Mouse (Mus musculus) liver, embryonic 15.5 days (tissue): ENCODE results near the gene Col24a1. TPM values are rescaled to one million over a fixed set of nuclear protein-coding genes. Genes with fewer than 3 reads are reported as not detected.

Experiments used
- ATAC-seq: fragments of 200-750 bp; cut with Nextera tagmentation; 2 replicates; pipeline ENCODE4 v1.8.0; 2017; ENCODE audit warnings: moderate number of reproducible peaks, mild to moderate bottlenecking, moderate library complexity; ENCODE audit not compliant: insufficient read depth
- H3K27ac ChIP-seq: fragments of 300-500 bp; sonication (generic); replicated peaks from 2 replicates; pipeline ENCODE4 v1.5.1; 2015; ENCODE audit warnings: mild to moderate bottlenecking, inconsistent platforms
- H3K27me3 ChIP-seq: fragments of 300-500 bp; sonication (generic); 2 replicates; pipeline ENCODE4 v1.6.1; 2015; ENCODE audit warnings: mild to moderate bottlenecking, inconsistent platforms
- H3K36me3 ChIP-seq: fragments of 300-500 bp; sonication (generic); replicated peaks from 2 replicates; pipeline ENCODE4 v1.6.1; 2015; ENCODE audit warnings: moderate library complexity, mild to moderate bottlenecking, inconsistent platforms
- H3K4me1 ChIP-seq: fragments of 300-500 bp; sonication (generic); replicated peaks from 2 replicates; pipeline ENCODE4 v1.6.1; 2015; ENCODE audit warnings: inconsistent platforms
- H3K4me2 ChIP-seq: fragments of 300-500 bp; sonication (generic); 2 replicates; pipeline ENCODE4 v1.6.1; 2015; ENCODE audit warnings: moderate library complexity, mild to moderate bottlenecking, inconsistent platforms
- H3K4me3 ChIP-seq: fragments of 300-500 bp; sonication (generic); replicated peaks from 2 replicates; pipeline ENCODE4 v1.5.1; 2015; ENCODE audit warnings: mild to moderate bottlenecking, inconsistent platforms
- H3K9ac ChIP-seq: fragments of 300-500 bp; sonication (generic); 2 replicates; pipeline ENCODE4 v1.6.1; 2015; ENCODE audit warnings: moderate library complexity, mild to moderate bottlenecking, inconsistent platforms
- H3K9me3 ChIP-seq: fragments of 300-500 bp; sonication (generic); replicated peaks from 2 replicates; pipeline ENCODE4 v1.6.1; 2016; ENCODE audit warnings: inconsistent platforms
- whole genome bisulfite sequencing: fragments of 180-500 bp; shearing (Covaris S2); methylation state at CpG from one replicate; pipeline ENCODE4 v1.1.7; 2015; ENCODE audit warnings: mixed read lengths; ENCODE audit not compliant: insufficient replicate concordance; 5-methylcytosine and 5-hydroxymethylcytosine counted together
- polyA plus RNA-seq: library from polyadenylated mRNA; unstranded; fragments of >200 nt; fragmentation: Nextera tagmentation; extraction: Ambion mirVana; gene quantifications from 2 replicates; pipeline ENCODE4 v1.2.1, GENCODE M21; 2015

Gene Col24a1
- polyA plus RNA-seq, 1 experiment from 2014 or later: 0.21 TPM

DNA sequence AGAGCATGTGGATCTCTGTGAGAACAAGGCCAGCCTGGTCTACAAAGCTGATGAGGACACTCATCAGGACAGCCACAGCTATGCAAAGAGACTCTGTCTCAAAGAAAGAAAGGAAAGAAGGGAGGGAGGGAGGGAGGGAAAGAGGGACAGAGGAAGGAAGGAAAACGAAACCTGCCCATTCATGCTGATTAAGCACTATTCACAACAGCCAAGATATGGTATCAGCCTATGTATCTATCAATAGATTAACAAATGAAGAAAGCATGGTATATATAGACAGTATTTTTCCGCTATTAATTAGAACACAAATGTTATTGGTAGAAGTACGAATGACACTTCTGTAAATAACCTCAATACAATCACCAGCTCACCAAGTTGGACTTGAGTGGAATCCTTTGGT is 282.2 kb downstream of the Col24a1 start:
- Histone ChIP-seq H3K27ac (no peak overlapping the region), H3K4me3 (no peak overlapping the region), H3K9me3 (no peaks in the 10 kb centered on the region), H3K9ac (no peak overlapping the region), H3K27me3 (no peaks in the 10 kb centered on the region), H3K4me2 (no peak overlapping the region), H3K36me3 (peaks cover 15% of the 10 kb centered on the region), H3K4me1 (peaks cover 27% of the 10 kb centered on the region)
- ATAC-seq: no peak
- WGBS: 51% methylated on average over 3 of the region's 3 CpGs

DNA sequence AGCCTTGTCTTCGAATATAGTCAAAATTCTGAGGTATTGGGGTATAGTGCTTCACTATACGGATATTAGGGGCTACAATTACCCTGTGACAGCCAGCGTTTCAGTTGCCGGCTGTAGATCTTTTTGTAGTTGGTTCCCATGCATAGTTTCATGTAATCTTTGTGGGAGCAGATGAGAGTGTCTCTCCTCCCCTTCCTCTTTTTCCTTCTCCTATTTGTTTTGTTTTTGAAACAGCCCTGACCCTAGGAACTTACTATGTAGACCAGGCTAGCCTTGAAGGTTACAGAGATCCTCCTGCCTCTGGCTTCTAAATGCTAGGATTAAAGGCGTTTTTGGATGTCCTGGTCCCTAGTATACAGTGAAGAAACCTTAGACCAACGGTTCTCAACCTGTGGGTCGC is 283.1 kb downstream of the Col24a1 start:
- 61% methylated on average over 7 of the region's 7 CpGs for WGBS

DNA sequence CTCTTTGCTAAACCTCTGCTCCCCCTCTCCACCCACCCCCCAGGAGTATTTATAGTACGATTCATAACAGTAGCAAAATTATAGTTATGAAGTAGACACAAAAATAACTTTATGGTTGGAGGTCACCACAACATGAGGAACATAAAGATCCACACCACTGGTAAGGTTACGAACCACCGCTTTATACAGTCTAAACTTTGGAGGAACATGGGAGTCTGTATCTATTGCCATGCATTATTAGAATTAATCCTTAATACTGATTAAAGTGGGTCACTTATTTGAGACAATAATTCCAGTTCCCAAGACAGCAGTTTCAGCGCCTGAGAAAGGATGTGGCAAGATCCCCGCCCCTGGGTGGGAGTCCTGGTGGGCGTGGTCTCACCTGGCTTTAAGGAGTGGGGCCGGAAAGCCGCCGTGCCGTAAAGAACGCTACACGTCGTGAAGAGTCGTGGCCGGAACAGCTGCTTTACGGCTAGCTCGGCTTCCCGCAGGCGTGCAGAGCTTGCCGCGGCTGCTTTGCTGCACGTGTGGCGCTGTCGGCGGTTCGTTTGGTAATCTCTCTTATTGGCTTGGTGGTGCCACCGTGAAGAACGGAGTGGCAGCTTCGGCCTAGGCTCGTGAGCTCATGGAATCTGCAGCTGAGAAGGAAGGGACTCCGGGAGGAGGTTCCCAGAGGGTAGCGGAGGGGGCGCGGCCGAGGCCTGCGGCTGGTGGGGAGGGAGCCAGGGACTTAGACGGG is 283.6 kb downstream of the Col24a1 start, which contains the start of gene Znhit6:
Znhit6 (plus strand) TSS at position 463 of the 739 bp plus-strand sequence.
- H3K4me1 ChIP-seq: peaks cover 27% of the 10 kb centered on the region
- peak within 1 kb of the TSS; percentile 64 for H3K9ac ChIP-seq
- H3K4me2 ChIP-seq: peak within 1 kb of the TSS; percentile 85
- 5% methylated on average over 37 of the region's 37 CpGs for WGBS
- H3K9me3 ChIP-seq: no peaks in the 10 kb centered on the region
- no peaks in the 10 kb centered on the region for H3K27me3 ChIP-seq
- peak within 1 kb of the TSS; percentile 70 for H3K4me3 ChIP-seq
- peak within 1 kb of the TSS; percentile 24; the same call in 1 of the 2 replicates for H3K27ac ChIP-seq
- H3K36me3 ChIP-seq: peaks cover 15% of the 10 kb centered on the region
- ATAC-seq: peak; percentile 86

More for the DNA sequence above, 283.1 kb downstream of the Col24a1 start:
- Histone ChIP-seq H3K9ac (no peak overlapping the region), H3K4me1 (peaks cover 27% of the 10 kb centered on the region), H3K36me3 (peaks cover 15% of the 10 kb centered on the region), H3K4me3 (no peak overlapping the region), H3K4me2 (peak overlapping the region; percentile 85; the same call in 1 of the 2 replicates), H3K9me3 (no peaks in the 10 kb centered on the region), H3K27me3 (no peaks in the 10 kb centered on the region), H3K27ac (no peak overlapping the region)
- no peak for ATAC-seq

DNA sequence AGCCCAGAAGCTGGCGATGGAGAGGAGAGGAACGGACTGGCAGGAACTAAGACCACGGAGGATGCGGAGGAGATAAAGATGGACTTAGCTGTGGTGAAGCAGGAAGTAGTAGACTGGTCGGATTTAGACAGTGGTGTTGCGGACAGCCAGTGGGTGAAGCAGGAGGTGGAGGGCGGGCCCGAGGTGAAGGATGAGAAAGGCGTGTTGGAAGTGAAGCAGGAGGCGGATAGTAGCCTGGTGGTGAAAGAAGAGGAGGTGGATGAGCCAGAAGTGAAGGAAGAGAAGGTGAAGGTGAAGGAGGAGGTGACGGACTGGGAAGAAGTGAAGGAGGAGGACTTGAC is 284.2 kb downstream of the Col24a1 start:
- peak overlapping the region; percentile 64 for H3K9ac ChIP-seq
- no peaks in the 10 kb centered on the region for H3K9me3 ChIP-seq
- H3K27ac ChIP-seq: 0 out of 2 replicates have a peak overlapping the region, but pooled peaks have one; percentile 24
- H3K4me1 ChIP-seq: peaks cover 27% of the 10 kb centered on the region
- peak; percentile 75 for ATAC-seq
- WGBS: under 1% methylated on average over 11 of the region's 11 CpGs
- peak overlapping the region; percentile 85 for H3K4me2 ChIP-seq
- peaks cover 15% of the 10 kb centered on the region for H3K36me3 ChIP-seq
- peak overlapping the region; percentile 70 for H3K4me3 ChIP-seq
- no peaks in the 10 kb centered on the region for H3K27me3 ChIP-seq

DNA sequence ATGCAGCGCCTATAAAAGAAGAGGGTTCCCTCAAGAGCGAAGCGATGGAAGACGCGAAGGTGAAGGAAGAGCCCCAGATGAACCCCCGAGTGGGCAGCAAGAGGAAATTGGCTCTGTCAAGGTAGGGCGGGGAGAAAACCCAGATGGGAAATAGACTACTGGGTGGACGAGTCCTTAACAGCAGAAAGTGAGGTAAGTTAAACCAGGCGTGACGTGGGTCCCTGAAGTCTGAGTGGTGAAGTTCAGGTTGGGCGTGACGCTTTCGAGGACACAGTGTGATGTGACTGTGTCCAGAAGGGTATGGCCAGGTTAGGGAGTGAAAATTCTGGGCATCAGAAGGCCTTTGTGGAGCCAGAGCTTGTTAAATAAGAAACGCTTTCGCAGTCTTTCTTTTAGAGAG is 284.6 kb downstream of the Col24a1 start:
- H3K4me3 ChIP-seq: peak overlapping the region; percentile 70
- peaks cover 27% of the 10 kb centered on the region for H3K4me1 ChIP-seq
- no peak for ATAC-seq
- H3K36me3 ChIP-seq: peaks cover 15% of the 10 kb centered on the region
- peak overlapping the region; percentile 64 for H3K9ac ChIP-seq
- H3K4me2 ChIP-seq: peak overlapping the region; percentile 85
- 25% methylated on average over 15 of the region's 15 CpGs for WGBS
- H3K9me3 ChIP-seq: no peaks in the 10 kb centered on the region
- H3K27ac ChIP-seq: no peak overlapping the region
- no peaks in the 10 kb centered on the region for H3K27me3 ChIP-seq

DNA sequence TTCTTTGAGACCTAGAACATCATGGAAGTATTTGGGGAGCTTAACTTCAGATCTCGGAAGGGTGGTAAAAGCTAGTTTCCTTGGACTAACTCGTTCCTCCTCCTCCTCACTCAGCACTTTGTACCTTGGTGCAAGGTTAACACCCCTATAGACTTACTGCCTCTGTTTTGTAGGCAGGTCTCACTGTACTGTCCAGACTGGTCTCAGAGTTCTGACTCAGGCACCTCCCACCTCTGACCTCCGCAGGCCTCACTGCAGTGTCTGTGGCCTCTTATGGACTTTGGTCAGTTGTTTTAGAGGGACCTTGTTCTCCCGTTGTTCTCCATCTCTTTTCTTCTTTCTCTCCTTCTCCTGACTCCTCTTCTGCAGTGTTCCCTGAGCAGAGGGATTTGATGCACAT is 290.8 kb downstream of the Col24a1 start:
- 66% methylated on average over 4 of the region's 4 CpGs for WGBS
- Histone ChIP-seq H3K9me3 (no peaks in the 10 kb centered on the region), H3K27me3 (no peaks in the 10 kb centered on the region), H3K4me2 (no peak overlapping the region), H3K4me1 (no peaks in the 10 kb centered on the region), H3K36me3 (peaks cover 39% of the 10 kb centered on the region), H3K4me3 (no peak overlapping the region), H3K9ac (no peak overlapping the region), H3K27ac (no peak overlapping the region)
- no peak for ATAC-seq

DNA sequence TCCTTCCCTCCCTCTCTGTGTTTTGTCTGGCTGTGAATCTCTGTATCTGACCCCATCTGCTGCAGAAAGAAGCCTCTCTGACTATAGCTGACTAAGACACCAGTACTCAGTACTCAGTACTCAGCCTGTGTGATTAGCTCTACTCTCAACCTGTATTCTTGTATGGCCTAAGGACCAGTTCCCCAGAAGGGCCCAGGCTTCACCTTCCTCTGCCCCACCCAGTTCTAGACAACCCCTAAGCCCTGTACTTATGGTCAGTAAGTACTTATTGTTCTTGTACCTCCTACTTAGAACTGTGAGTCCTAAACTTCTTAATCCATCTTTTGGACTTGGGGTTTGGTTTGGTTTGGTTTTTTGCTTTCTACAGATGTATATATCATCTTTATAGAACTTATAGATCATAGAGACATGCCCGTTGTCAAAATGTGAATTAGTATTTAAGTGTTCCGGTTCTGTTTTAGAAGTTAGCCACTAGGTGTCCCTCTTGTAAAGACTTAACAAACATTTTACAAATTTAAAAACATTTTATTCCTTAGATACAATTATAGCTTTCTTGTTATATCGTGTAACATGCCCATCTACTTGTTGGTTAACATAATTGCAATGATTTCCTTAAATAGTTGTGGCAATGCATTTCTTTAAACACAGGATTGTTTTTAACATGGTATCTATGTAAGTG is 291.4 kb downstream of the Col24a1 start:
- Histone ChIP-seq H3K4me1 (no peaks in the 10 kb centered on the region), H3K9me3 (no peaks in the 10 kb centered on the region), H3K4me3 (no peak overlapping the region), H3K27me3 (no peaks in the 10 kb centered on the region), H3K9ac (no peak overlapping the region), H3K36me3 (peaks cover 33% of the 10 kb centered on the region), H3K4me2 (no peak overlapping the region), H3K27ac (no peak overlapping the region)
- ATAC-seq: no peak; the same call in 1 of the 2 replicates
- 56% methylated on average over 3 of the region's 3 CpGs for WGBS

DNA sequence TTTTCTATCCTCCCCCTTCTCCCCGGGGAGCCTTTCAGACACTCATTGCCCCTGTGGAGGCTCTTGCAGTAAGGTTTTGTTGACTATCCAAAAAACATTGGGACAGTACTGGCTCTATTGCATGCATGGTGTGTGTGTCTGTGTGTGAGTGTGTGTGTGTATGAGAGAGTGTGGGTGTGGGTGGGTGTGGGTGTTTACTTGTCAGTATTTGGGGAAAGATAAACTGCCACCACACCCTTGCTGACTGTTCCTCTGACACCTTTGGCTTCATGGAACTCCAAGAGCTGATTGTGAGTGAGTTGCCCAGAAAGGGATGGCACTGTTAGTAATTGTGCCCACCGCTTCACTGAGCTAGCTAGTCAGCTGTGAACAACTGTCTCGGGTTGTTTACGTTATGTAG is 298.3 kb downstream of the Col24a1 start:
- Histone ChIP-seq H3K4me3 (peak overlapping the region; percentile 32), H3K9me3 (no peaks in the 10 kb centered on the region), H3K36me3 (peaks cover 35% of the 10 kb centered on the region), H3K4me1 (peaks cover 24% of the 10 kb centered on the region), H3K27ac (peak overlapping the region; percentile 77), H3K4me2 (peak overlapping the region; percentile 49), H3K9ac (no peak overlapping the region), H3K27me3 (no peaks in the 10 kb centered on the region)
- 63% methylated on average over 4 of the region's 4 CpGs for WGBS
- peak; percentile 99 for ATAC-seq

DNA sequence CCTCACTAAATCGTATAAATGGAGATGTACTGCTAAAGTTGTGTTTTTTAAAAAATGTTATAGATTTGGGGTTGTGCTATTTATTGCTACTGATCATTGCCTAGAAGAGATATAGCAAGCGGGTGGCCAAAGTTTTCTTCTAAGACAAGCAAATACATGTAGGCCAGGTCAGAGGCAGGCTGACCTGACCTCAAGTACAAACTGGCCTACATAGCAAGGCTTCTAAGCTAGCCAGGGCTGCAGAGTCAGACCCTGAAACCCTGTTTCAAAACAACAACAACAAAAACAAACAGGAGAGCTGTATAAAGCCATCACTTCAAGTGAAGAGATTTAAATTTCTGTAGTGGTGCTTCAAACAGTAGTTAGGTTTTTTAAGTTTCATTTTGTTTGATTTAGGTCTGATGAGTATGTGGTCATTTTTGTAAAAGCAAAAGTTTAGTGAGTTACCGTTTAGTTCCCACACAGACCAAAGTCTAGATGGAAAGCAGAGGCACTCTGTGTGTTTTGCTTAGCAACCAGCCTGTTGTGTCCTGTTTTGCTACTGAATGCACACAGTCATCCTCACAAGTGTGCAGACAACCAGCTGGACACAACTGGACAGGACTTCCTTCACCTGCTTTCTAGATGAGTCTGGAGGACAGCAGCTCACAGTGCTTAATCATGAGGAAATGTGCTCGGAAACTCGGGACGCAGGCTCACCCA is 299.7 kb downstream of the Col24a1 start:
- no peaks in the 10 kb centered on the region for H3K27me3 ChIP-seq
- H3K4me1 ChIP-seq: peaks cover 24% of the 10 kb centered on the region
- ATAC-seq: no peak
- 78% methylated on average over 6 of the region's 6 CpGs for WGBS
- no peak overlapping the region for H3K4me3 ChIP-seq
- no peak overlapping the region for H3K9ac ChIP-seq
- no peak overlapping the region for H3K4me2 ChIP-seq
- peak overlapping the region; percentile 77 for H3K27ac ChIP-seq
- H3K9me3 ChIP-seq: no peaks in the 10 kb centered on the region
- peaks cover 28% of the 10 kb centered on the region for H3K36me3 ChIP-seq

DNA sequence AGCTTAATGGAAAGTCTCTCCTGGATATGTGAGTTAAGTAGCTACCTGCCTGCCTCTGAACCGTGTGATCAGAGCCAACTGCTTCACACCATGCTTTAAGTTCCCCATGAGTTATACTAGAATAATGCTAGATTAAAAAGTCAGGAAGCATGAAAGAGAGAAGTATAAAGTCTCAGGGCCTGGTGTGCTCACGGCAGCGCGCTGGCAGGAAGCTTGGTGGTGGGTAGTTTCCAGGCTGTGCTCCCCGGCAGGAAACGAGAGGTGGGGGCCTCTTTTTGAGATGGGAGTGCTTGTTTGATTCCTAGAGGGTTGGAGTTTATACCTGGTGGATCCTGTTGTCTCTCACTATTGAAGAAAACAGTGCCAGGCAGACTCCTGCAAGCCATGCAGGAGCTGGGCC is 303.1 kb downstream of the Col24a1 start:
- Histone ChIP-seq H3K9ac (no peak overlapping the region), H3K9me3 (no peaks in the 10 kb centered on the region), H3K27me3 (no peaks in the 10 kb centered on the region), H3K27ac (no peak overlapping the region), H3K36me3 (peaks cover 47% of the 10 kb centered on the region), H3K4me2 (no peak overlapping the region), H3K4me3 (no peak overlapping the region), H3K4me1 (peaks cover 16% of the 10 kb centered on the region)
- no peak for ATAC-seq
- WGBS: 50% methylated on average over 6 of the region's 6 CpGs

DNA sequence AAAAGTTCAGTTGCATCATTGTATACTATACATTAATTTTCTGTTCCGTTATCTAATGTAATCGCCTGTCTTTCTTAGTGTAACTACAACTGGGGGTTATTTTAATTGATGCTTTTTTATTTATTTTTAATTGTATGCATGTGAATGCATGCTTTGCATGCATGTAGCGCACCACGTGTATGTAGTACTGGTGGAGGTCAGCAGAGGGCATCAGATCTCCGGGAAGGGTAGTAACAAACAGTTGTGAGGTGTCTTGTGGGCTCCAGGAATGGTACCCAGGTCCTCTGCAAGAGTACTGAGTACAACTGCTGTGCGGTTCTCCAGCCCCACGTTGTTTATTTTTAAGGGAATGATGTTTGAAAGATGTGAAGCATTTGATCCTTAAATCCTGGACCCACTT is 306.8 kb downstream of the Col24a1 start:
- 0 out of 2 replicates have a peak, but pooled peaks cover 9% of the 10 kb centered on the region for H3K4me1 ChIP-seq
- H3K9ac ChIP-seq: no peak overlapping the region
- no peak overlapping the region for H3K27ac ChIP-seq
- no peaks in the 10 kb centered on the region for H3K9me3 ChIP-seq
- H3K27me3 ChIP-seq: no peaks in the 10 kb centered on the region
- WGBS: 81% methylated on average over 7 of the region's 7 CpGs
- no peak for ATAC-seq
- H3K36me3 ChIP-seq: peaks cover 52% of the 10 kb centered on the region
- H3K4me3 ChIP-seq: no peak overlapping the region
- no peak overlapping the region for H3K4me2 ChIP-seq
